Mouse (Mus musculus): Measurements from ENCODE around the gene Gm4881.
A peak's percentile ranks its signal among the peaks of the same experiment; 100 is the strongest.

Gene Gm4881

GRCm38 (mm10) chr7:24953966-24954365 lies 9.7 kb upstream of the Gm4881 start:
- DNase-seq (ENCODE audit: low spot score), result no peak

GRCm38 (mm10) chr7:24949958-24950623 lies 5.8 kb upstream of the Gm4881 start:
- no peak for DNase-seq (ENCODE audit: low spot score)

- DNase-seq (ENCODE audit: low spot score), result no peak
Measured at GRCm38 (mm10) chr7:24948774-24949173, 4.5 kb upstream of the Gm4881 start.

DNA sequence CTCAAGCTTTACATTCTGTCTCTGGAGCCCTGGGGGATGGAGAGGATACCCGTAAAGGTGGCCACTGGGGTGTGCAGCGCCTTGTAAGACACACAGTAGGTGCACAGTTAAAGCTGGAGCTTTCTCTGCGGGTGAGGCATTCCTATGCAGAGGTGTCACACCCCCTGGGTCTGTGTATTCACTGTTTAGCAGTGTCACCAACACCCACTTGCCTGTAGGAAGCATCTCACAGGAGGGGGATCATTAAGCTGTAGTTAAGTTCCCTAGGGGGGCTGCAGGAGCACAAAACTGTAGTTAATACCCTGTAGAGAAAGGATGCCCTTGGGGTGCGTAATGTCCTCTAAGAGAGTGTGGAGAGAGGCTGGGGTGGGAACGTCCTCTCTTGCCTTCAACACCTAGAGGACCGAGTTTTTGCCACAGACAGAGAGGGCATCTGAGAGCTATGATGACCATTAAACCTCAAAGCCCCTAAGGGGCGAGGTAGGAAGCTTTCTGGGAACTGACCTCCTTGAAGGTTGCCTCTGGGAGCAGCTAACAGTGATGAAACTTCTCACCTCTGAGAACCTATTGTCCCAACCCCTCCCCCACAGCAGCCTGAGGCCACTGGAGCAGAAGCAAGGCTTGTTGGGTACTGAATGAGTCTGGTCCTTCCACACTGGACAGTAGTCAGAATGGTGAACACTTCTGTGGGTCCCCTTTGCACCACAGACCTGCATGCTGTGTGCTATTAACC lies 3.2 kb upstream of the Gm4881 start:
- DNase-seq (ENCODE audit: low spot score), result no peak

DNA sequence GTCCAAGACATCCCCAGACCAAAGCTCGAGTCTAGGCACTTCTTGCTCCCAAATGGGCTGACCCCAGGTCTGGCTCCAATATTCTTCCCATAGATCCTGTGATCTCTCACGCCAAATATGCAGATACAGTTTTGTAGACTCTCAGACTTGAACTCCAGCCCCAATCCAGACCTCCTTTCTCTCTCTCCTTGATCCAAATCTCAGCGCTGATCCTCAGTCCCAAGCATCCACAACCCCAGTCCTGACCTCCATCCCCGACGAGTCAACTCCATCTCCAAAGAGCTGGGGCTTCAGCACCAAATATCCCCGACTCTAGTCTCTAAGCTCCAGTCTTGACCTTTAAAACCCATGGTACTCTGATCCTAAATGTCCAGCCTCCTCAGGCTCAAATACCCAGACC lies 653 bp downstream of the Gm4881 start:
- no peak for DNase-seq (ENCODE audit: low spot score)

DNA sequence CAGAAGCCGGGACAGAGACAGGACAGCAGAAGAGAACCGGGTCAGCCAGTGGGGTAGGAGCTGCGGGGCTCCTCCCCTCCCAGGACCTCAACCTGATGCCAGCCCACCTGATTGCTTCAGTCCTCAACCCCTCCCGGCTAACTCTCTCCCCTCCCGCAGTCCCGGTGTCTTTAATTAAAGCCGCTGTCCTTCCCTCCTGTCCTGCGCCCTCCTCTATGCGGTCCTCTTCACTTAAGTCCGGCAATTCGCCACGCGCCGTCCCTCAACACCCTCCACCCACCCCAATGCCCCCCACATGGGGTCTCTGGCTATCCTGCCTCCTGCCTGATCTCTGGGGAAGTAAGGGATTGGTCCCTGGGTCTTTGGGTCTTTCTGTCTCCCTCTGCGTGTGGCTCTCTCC lies 12.6 kb downstream of the Gm4881 start:
- no peak for DNase-seq (ENCODE audit: low spot score)

GRCm38 (mm10) chr7:24930475-24930874 lies 13.8 kb downstream of the Gm4881 start:
- DNase-seq (ENCODE audit: low spot score), result no peak

DNA sequence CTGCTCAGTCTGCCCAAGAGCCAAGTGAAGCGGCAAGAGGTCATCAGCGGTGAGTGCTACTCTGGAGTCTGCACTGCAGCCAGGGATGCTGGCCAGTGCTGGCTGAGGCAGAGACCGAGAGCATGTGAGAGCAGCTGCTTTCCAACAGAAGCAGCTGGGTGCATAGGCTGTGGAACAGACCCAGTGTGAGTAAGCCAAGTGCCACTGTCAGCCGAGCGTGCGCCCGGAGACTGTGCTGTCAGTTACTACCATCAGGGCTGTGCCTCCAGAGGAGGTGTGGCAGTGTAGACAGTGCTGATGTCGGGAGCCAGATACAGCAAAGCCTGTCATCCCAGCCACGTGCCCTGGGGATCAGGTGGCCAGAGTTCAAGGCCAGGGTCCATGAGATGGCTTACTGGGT lies 24.6 kb downstream of the Gm4881 start:
- no peak for DNase-seq (ENCODE audit: low spot score)

DNA sequence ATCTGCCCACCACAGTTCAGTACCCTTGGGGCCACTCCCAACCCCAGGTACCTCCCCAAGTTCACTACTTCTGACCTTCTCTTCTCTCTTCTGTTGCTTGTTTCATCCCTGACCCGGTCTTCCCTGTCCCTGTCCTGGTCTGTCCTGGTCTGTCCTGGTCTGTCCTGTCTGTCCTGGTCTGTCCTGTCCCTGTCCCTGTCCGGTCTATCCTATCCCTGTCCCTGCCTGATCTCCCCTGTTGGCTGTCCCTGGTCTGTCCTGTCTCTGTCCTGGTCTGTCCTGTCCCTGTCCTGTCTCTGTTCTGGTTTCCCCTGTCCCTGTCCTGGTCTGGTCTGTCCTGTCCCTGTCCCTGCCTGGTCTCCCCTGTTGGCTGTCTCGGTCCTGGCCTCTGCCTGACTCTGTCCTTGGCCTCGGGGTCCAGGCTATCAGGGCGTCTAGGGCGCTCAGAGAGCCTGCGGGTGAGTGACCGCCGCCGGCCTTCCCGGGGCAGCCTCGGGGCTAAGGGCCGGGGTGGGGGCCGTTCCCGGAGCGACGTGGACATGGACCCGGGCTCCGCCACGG lies 25.5 kb downstream of the Gm4881 start:
- DNase-seq (ENCODE audit: low spot score), result no peak

- DNase-seq (ENCODE audit: low spot score), result no peak
Measured at GRCm38 (mm10) chr7:24912480-24912879, 31.8 kb downstream of the Gm4881 start.

DNA sequence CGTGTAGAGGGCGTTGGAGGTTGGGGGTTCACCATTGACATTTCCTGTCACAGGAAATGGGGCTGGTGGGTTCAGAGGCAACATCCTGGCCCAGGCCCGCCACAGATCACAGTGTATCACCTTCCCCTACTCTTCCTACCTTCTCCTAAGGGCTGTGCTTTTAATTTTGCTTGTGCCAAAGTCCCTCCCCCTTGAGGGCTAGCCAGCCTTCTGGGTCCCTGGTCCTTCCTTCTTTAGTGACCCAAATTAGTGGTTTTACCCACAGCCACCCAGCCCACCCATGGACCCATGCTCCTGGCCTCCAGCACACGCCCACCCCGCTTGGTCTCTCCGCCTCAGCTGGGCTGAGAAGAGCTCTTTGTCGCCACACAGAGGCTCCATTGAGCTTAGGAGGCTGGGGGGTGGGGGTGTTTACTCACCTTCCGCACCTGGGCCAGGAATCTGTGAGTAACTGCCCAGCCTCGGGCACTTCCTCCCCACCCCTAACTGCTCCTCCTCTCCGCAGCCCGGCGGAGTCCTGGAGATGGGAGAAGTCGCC lies 37.0 kb downstream of the Gm4881 start:
- DNase-seq (ENCODE audit: low spot score), result no peak

DNA sequence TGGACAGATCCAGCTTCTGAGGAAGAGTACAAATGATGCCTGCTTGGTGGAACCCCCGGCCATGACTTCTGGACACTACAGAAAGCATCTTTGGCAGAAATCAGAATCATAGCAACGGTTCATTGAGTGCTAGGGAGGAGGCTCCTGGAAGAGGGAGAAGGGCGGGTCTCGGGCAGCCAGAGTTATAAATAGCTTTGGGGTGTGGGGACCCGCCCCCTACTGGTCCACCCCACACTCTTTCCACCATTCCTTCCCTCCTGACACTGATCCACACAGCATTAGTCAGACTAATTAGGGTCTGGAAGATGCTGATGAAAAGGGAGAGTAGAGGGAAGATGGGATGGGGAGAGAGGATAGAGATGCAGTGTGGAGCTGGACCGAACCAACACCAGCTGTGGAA lies 37.7 kb downstream of the Gm4881 start:
- no peak for DNase-seq (ENCODE audit: low spot score)

- no peak for DNase-seq (ENCODE audit: low spot score)
Measured at GRCm38 (mm10) chr7:24904936-24905335, 39.4 kb downstream of the Gm4881 start.

DNA sequence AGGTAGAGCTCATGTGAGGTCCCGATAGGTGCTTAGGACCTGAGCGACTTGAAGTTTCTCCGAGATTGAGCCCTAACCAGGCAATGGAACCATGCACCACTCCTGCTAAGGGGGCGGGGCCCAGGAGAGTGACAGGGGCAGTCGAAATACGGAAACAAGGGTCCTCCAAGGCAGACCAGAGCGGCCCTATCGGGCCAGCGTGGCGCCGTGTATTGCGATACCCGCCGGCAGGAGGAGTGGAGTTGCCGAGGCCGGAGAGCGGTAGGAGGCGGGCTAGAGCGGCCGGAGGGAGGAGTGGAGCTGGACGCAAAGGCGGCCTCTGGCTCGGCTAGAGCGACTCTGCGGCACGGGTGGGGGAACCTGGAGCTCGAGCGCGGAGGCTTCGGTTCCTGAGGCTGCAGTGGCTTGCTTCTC lies 40.2 kb downstream of the Gm4881 start:
- peak; percentile 94 for DNase-seq (ENCODE audit: low spot score)

DNA sequence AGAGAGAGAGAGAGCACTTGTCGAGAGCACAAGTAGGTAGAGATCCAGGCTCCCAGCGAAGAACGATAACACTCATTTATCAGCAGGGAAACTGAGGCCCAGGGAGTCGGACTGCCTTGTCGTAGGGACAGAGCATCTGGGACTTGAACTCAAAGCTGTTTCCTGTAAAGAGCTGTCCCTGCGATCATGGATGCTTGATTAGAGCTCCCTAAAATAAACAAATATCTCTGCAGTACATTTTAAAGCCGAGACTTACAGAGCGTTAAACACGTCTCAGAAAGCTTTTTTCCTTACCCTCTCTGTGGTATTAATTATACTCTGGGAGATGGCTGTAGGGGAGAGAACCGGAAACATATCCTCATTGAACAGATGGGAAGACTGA lies 40.9 kb downstream of the Gm4881 start:
- DNase-seq (ENCODE audit: low spot score), result no peak

GRCm38 (mm10) chr7:24902630-24903443 lies 41.5 kb downstream of the Gm4881 start, which contains the start of gene Arhgef1:
TSS of gene Arhgef1 (plus strand) at chr7:24902912.
- no peak for DNase-seq (ENCODE audit: low spot score)

DNA sequence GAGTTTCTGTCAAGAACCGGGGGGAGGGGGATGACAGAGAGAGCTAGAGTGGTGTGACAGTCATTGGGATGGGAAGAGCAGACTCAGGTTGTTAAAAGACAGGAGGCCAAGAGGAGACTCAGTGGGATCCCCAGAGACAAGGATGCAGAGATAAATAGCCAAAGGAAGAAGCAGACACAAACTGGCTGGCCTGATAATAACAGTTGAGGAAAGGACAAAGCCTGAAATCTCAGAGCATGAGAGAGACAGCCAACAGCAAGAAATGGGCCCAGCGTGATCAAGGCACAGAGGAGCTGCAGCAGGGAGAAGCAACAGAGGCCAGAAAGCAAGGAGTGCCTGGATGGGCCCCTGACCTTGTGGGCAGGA lies 42.0 kb downstream of the Gm4881 start:
- no peak for DNase-seq (ENCODE audit: low spot score)

DNA sequence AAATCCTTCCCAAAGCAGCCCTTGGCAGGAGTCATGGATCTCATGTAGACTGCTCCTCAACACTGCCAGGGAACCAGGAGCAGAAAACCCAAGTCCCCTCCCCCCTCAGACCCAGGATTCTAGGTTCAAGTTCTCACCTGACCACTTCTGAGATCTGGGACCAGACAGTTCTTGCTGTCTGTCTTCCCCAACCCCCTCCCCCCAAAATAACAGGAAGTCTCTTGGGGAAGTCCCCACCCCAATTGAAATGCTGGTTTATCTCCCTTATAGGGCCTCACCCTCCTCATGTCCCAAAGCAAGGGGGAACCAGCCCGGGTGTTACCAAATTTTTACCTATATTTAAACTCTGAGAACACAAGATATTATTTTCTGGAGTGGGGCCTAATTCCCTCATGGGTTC lies 42.5 kb downstream of the Gm4881 start:
- DNase-seq (ENCODE audit: low spot score), result no peak

- DNase-seq (ENCODE audit: low spot score), result no peak
Measured at GRCm38 (mm10) chr7:24901114-24901513, 43.2 kb downstream of the Gm4881 start.

DNA sequence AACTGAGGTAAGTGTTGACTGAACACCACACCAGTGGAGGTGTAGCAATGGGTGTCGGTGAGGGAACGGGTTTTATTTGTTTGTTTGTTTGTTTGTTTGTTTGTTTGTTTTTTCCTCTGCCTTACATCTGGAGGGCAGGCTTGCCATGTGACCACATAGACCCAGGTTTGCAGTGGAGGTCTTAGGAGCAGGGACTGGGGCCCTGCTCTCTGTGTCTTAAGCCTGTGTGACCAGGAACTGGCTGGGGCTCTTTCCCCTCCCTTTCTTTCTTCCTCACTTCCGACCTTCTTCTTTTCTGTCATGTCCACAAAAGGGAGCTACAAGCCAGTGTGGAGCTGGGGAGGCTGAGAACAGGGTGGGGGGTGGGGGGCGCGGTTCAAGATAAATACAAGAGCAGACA lies 46.3 kb downstream of the Gm4881 start:
- DNase-seq (ENCODE audit: low spot score), result no peak

DNA sequence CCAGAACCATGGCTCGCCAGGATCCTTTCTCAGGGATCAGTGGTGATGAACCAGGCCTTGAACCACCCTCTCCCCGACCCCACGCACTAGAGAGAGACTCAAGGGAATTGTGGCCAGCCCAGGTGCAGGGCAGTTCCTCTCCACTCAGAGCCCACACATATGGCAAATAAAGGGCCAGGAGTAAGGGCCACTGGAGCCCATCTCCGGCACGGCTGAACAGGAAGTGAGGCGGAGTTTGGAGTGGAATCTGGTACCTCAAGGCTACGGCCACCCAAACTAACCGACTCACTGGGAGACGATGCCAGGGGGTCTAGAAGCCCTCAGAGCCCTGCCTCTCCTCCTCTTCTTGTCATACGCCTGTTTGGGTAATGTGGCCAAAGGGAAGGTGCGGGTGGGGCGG lies 47.1 kb downstream of the Gm4881 start, which contains the start of gene Cd79a:
Gene Cd79a, plus strand, starts transcription at position 158 of the 400 bp plus-strand sequence.
- DNase-seq (ENCODE audit: low spot score), result no peak

GRCm38 (mm10) chr7:24896269-24896668 lies 48.0 kb downstream of the Gm4881 start:
- no peak for DNase-seq (ENCODE audit: low spot score)

Measured in left cerebral cortex, adult 11 months (tissue).